In the genomic region with DNA sequence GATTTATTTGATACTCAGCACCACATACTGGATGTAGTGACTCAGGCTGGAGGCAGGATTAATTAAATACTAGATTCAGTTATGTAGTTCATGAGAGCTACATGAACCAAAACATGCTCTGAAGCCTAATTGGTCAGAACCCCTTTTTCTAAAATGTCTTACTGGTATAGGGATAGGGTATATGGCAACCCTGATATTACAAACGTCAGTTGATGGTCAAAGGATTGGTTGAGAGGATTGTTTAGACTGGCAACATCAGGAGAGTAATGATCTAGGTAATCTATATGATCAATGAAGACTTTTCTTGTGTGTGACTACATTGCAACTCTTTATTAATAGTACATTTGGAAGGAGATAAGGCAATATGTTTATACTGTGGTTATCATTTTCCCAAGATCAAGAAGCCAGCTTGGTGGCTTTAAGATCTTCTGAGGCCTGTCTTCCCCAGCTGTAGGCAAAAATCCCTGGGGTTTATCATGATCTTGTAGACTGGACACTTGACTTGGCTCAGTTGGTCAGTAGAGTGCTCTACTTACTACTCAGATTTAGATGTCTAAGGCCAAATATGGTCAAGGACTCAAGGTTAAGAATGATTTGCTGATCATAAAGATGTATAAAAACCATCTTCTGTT, we compare ENCODE assay signal across 12 mouse cellular contexts. TPM values are rescaled to one million over a fixed set of nuclear protein-coding genes. Genes with fewer than 3 reads are reported as not detected.
DNase-seq lines count a peak whose midpoint lies in the region; ATAC-seq and TF ChIP-seq lines count a peak whose summit lies in the region.
"Had no signal": no experiment of that assay in that cellular context is flagged by ENCODE, and none has a peak within 500 bp of the region (broad histone marks: within the 10 kb centered on the region; RNA-seq: fewer than 3 reads in every experiment).

No protein-coding gene starts in this region.

- no peak overlapping the region for H3K4me3 ChIP-seq in hindbrain, embryonic 12.5 days
- no peak overlapping the region for H3K4me3 ChIP-seq in hindbrain, postnatal 0 days (ENCODE audit: low read length)
- H3K4me3 ChIP-seq in CH12.LX (replicated peaks in 1 of 3; ENCODE audit: low read depth in 2 of 3, low read length in 2 of 3, poor library complexity in 1 of 3): no peak overlapping the region
- no peak overlapping the region for H3K4me3 ChIP-seq in forebrain, embryonic 15.5 days
- H3K4me3 ChIP-seq in midbrain, embryonic 13.5 days (replicated peaks): 0 out of 2 replicates have a peak overlapping the region, but pooled peaks have one; percentile 1

- 64% methylated on average over 1 of the region's 1 CpGs for WGBS in hindbrain, embryonic 12.5 days
- 79% methylated on average over 1 of the region's 1 CpGs for WGBS in hindbrain, postnatal 0 days
- WGBS in forebrain, embryonic 15.5 days: 65% methylated on average over 1 of the region's 1 CpGs
- 76% methylated on average over 1 of the region's 1 CpGs for WGBS in midbrain, embryonic 13.5 days

- no peak; the same call in 1 of the 2 replicates for TF ChIP-seq POLR2A in CH12.LX (IDR thresholded peaks at IDR 0.05; ENCODE audit: low read depth, low read length)

- no peak for DNase-seq in hindbrain, postnatal 0 days (ENCODE audit: low spot score)
- DNase-seq in CH12.LX (ENCODE audit: extremely low read depth): no peak
- DNase-seq in spleen, postnatal 14 days (ENCODE audit: low spot score in 2 of 2): no peak
- no peak for DNase-seq in T-cell, adult 2 months (ENCODE audit: low spot score)
- DNase-seq: right cerebral cortex, postnatal 4 days; thymus, adult 18-20 months had no signal

- TF ChIP-seq RAD21 in CH12.LX (IDR thresholded peaks at IDR 0.05; ENCODE audit: low read depth, low read length): no peak

- TF ChIP-seq CTCF in hindbrain, postnatal 0 days (IDR thresholded peaks at IDR 0.05; ENCODE audit: low read depth): no peak
- TF ChIP-seq CTCF in CH12.LX (conservative IDR thresholded peaks at IDR 0.05 in 1 of 2, IDR thresholded peaks at IDR 0.05 in 1 of 2; ENCODE audit: low read depth in 2 of 2, low read length in 2 of 2): no peak

- H3K27me3 ChIP-seq in hindbrain, embryonic 12.5 days: no peaks in the 10 kb centered on the region
- no peaks in the 10 kb centered on the region for H3K27me3 ChIP-seq in hindbrain, postnatal 0 days (ENCODE audit: insufficient read depth, low read length)
- no peaks in the 10 kb centered on the region for H3K27me3 ChIP-seq in CH12.LX (replicated peaks)
- H3K27me3 ChIP-seq in forebrain, embryonic 15.5 days: no peaks in the 10 kb centered on the region
- H3K27me3 ChIP-seq in midbrain, embryonic 13.5 days: no peaks in the 10 kb centered on the region
- H3K27me3 ChIP-seq: embryonic facial prominence, embryonic 15.5 days had no signal

- H3K9me3 ChIP-seq in hindbrain, embryonic 12.5 days (replicated peaks): no peaks in the 10 kb centered on the region
- no peaks in the 10 kb centered on the region for H3K9me3 ChIP-seq in hindbrain, postnatal 0 days (ENCODE audit: low read length)
- no peaks in the 10 kb centered on the region for H3K9me3 ChIP-seq in CH12.LX (replicated peaks; ENCODE audit: low read length)
- no peaks in the 10 kb centered on the region for H3K9me3 ChIP-seq in forebrain, embryonic 15.5 days
- H3K9me3 ChIP-seq in midbrain, embryonic 13.5 days: no peaks in the 10 kb centered on the region
- H3K9me3 ChIP-seq: embryonic facial prominence, embryonic 15.5 days had no signal

- peaks cover 61% of the 10 kb centered on the region for H3K79me2 ChIP-seq in CH12.LX (replicated peaks; ENCODE audit: control insufficient read depth, extremely low read depth, insufficient read depth, poor library complexity, severe bottlenecking)

- no peak for ATAC-seq in hindbrain, embryonic 12.5 days (ENCODE audit: low FRiP score)
- ATAC-seq in hindbrain, postnatal 0 days: no peak
- no peak for ATAC-seq in forebrain, embryonic 15.5 days (replicated peaks)
- ATAC-seq in midbrain, embryonic 13.5 days: no peak
- no peak for ATAC-seq in CD4-positive, CD25-positive, alpha-beta regulatory T cell, adult 4 months
- ATAC-seq: lung, postnatal 0 days had no signal

- dilution Hi-C loops in CH12.LX (cut with MboI; ENCODE audit: extremely low pct_ligation_motif_present, extremely low pct_unique_long_range_greater_than_20kb, low sequenced_read_pairs): no loop called here

- H3K27ac ChIP-seq in hindbrain, embryonic 12.5 days: no peak overlapping the region
- no peak overlapping the region for H3K27ac ChIP-seq in hindbrain, postnatal 0 days
- no peak overlapping the region for H3K27ac ChIP-seq in CH12.LX (ENCODE audit: insufficient read depth, low read depth)
- no peak overlapping the region for H3K27ac ChIP-seq in forebrain, embryonic 15.5 days (replicated peaks)
- no peak overlapping the region for H3K27ac ChIP-seq in midbrain, embryonic 13.5 days
- H3K27ac ChIP-seq: embryonic facial prominence, embryonic 15.5 days had no signal

- peak overlapping the region; percentile 68 for H3K4me2 ChIP-seq in hindbrain, embryonic 12.5 days (replicated peaks)
- no peak overlapping the region for H3K4me2 ChIP-seq in hindbrain, postnatal 0 days (ENCODE audit: low read depth, low read length)
- peak overlapping the region; percentile 95; the same call in 1 of the 2 replicates for H3K4me2 ChIP-seq in CH12.LX (ENCODE audit: insufficient read depth, low read depth, poor library complexity, severe bottlenecking)
- H3K4me2 ChIP-seq in forebrain, embryonic 15.5 days (replicated peaks): 0 out of 2 replicates have a peak overlapping the region, but pooled peaks have one; percentile 8
- H3K4me2 ChIP-seq in midbrain, embryonic 13.5 days (replicated peaks): peak overlapping the region; percentile 67

- TF ChIP-seq EP300 in CH12.LX (IDR thresholded peaks at IDR 0.05; ENCODE audit: low read length): no peak

- in situ Hi-C loops in CH12.LX (cut with MboI; ENCODE audit: low pct_ligation_motif_present, low pct_unique_long_range_greater_than_20kb, low sequenced_read_pairs): loop anchor here (25.0 kb wide), 1 partner anchor 335 kb away; the partner anchor contains the start of genes AI182371 and Cntrl

- peaks cover 47% of the 10 kb centered on the region for H3K4me1 ChIP-seq in hindbrain, embryonic 12.5 days
- H3K4me1 ChIP-seq in hindbrain, postnatal 0 days (ENCODE audit: insufficient read depth, low read length): peaks cover 26% of the 10 kb centered on the region
- H3K4me1 ChIP-seq in CH12.LX (ENCODE audit: control insufficient read depth in 1 of 2, insufficient read depth in 2 of 2): peaks cover 0 to 50% of the 10 kb centered on the region in 2 experiments; a peak in 2 of 4 replicates
- peaks cover 53% of the 10 kb centered on the region for H3K4me1 ChIP-seq in forebrain, embryonic 15.5 days
- peaks cover 60% of the 10 kb centered on the region for H3K4me1 ChIP-seq in midbrain, embryonic 13.5 days (replicated peaks)

- peaks cover 67% of the 10 kb centered on the region for H3K36me3 ChIP-seq in hindbrain, embryonic 12.5 days
- peaks cover 36% of the 10 kb centered on the region for H3K36me3 ChIP-seq in hindbrain, postnatal 0 days (ENCODE audit: insufficient read depth, low read length)
- H3K36me3 ChIP-seq in CH12.LX (replicated peaks in 1 of 2; ENCODE audit: control insufficient read depth in 1 of 2, insufficient read depth in 1 of 2, low read length in 1 of 2): peaks cover 63 to 89% of the 10 kb centered on the region in 2 experiments
- peaks cover 80% of the 10 kb centered on the region for H3K36me3 ChIP-seq in forebrain, embryonic 15.5 days
- peaks cover 73% of the 10 kb centered on the region for H3K36me3 ChIP-seq in midbrain, embryonic 13.5 days

- no peak overlapping the region for H3K9ac ChIP-seq in hindbrain, embryonic 12.5 days
- no peak overlapping the region for H3K9ac ChIP-seq in hindbrain, postnatal 0 days (replicated peaks; ENCODE audit: low read length)
- H3K9ac ChIP-seq in CH12.LX (ENCODE audit: insufficient read depth, low read depth): peak overlapping the region; percentile 23; the same call in 1 of the 2 replicates
- H3K9ac ChIP-seq in forebrain, embryonic 15.5 days (replicated peaks): no peak overlapping the region
- H3K9ac ChIP-seq in midbrain, embryonic 13.5 days (replicated peaks): no peak overlapping the region
- H3K9ac ChIP-seq: embryonic facial prominence, embryonic 15.5 days had no signal

RNA-seq across cellular contexts. Expression of gene Hspa5, which starts 5.6 kb away (rescaled TPM):
- polyA plus RNA-seq in hindbrain, embryonic 12.5 days (2016; fragmentation: Nextera tagmentation; extraction: Ambion mirVana): 735 and 741 TPM in 2 replicates
- total RNA-seq in hindbrain, postnatal 0 days (2014; rRNA removed): 148 and 186 TPM in 2 replicates
- polyA plus RNA-seq in hindbrain, postnatal 0 days (2015; fragmentation: Nextera tagmentation; extraction: Ambion mirVana): 321 and 322 TPM in 2 replicates
- total RNA-seq in CH12.LX (2012; rRNA removed): 866 and 1,326 TPM in 2 replicates
- total RNA-seq in CH12.LX (2014; rRNA removed): 1,168 and 1,315 TPM in 2 replicates
- polyA plus RNA-seq in CH12.LX (2012; ENCODE audit: insufficient read length, low read depth): 791 and 827 TPM in 2 replicates
- 384 and 395 TPM in 2 replicates for polyA plus RNA-seq in forebrain, embryonic 15.5 days (2015; fragmentation: Nextera tagmentation; extraction: Ambion mirVana)
- polyA plus RNA-seq in midbrain, embryonic 13.5 days (2015; fragmentation: Nextera tagmentation; extraction: Ambion mirVana): 464 and 489 TPM in 2 replicates
- 100 to 1,000 TPM; 536 to 586 TPM for polyA plus RNA-seq in CD4-positive, CD25-positive, alpha-beta regulatory T cell, adult 4 months (2017; shearing (Covaris generic))

RNA-seq across cellular contexts. Expression of gene Gapvd1, which starts 22.3 kb away (rescaled TPM):
- 115 and 126 TPM in 2 replicates for polyA plus RNA-seq in hindbrain, embryonic 12.5 days (2016; fragmentation: Nextera tagmentation; extraction: Ambion mirVana)
- total RNA-seq in hindbrain, postnatal 0 days (2014; rRNA removed): 71.2 and 74.0 TPM in 2 replicates
- polyA plus RNA-seq in hindbrain, postnatal 0 days (2015; fragmentation: Nextera tagmentation; extraction: Ambion mirVana): 79.8 and 80.8 TPM in 2 replicates
- total RNA-seq in CH12.LX (2012; rRNA removed): 47.0 and 54.6 TPM in 2 replicates
- total RNA-seq in CH12.LX (2014; rRNA removed): 45.1 and 50.5 TPM in 2 replicates
- polyA plus RNA-seq in CH12.LX (2012; ENCODE audit: insufficient read length, low read depth): 63.1 and 71.3 TPM in 2 replicates
- polyA plus RNA-seq in forebrain, embryonic 15.5 days (2015; fragmentation: Nextera tagmentation; extraction: Ambion mirVana): 122 and 134 TPM in 2 replicates
- 123 and 126 TPM in 2 replicates for polyA plus RNA-seq in midbrain, embryonic 13.5 days (2015; fragmentation: Nextera tagmentation; extraction: Ambion mirVana)
- 10 to 100 TPM; 53.4 to 55.7 TPM for polyA plus RNA-seq in CD4-positive, CD25-positive, alpha-beta regulatory T cell, adult 4 months (2017; shearing (Covaris generic))

RNA-seq across cellular contexts. Expression of gene Rabepk, which starts 22.4 kb away (rescaled TPM):
- polyA plus RNA-seq in hindbrain, embryonic 12.5 days (2016; fragmentation: Nextera tagmentation; extraction: Ambion mirVana): 24.8 and 27.4 TPM in 2 replicates
- total RNA-seq in hindbrain, postnatal 0 days (2014; rRNA removed): 15.8 and 19.0 TPM in 2 replicates
- 28.2 and 28.8 TPM in 2 replicates for polyA plus RNA-seq in hindbrain, postnatal 0 days (2015; fragmentation: Nextera tagmentation; extraction: Ambion mirVana)
- total RNA-seq in CH12.LX (2012; rRNA removed): 80.4 and 88.4 TPM in 2 replicates
- total RNA-seq in CH12.LX (2014; rRNA removed): 61.2 and 68.8 TPM in 2 replicates
- 62.1 and 64.1 TPM in 2 replicates for polyA plus RNA-seq in CH12.LX (2012; ENCODE audit: insufficient read length, low read depth)
- polyA plus RNA-seq in forebrain, embryonic 15.5 days (2015; fragmentation: Nextera tagmentation; extraction: Ambion mirVana): 25.5 and 30.8 TPM in 2 replicates
- 21.8 and 22.7 TPM in 2 replicates for polyA plus RNA-seq in midbrain, embryonic 13.5 days (2015; fragmentation: Nextera tagmentation; extraction: Ambion mirVana)
- 10 to 100 TPM; 49.8 to 60.5 TPM for polyA plus RNA-seq in CD4-positive, CD25-positive, alpha-beta regulatory T cell, adult 4 months (2017; shearing (Covaris generic))

RNA-seq across cellular contexts. Expression of gene Fbxw2, which starts 48.8 kb away (rescaled TPM):
- polyA plus RNA-seq in hindbrain, embryonic 12.5 days (2016; fragmentation: Nextera tagmentation; extraction: Ambion mirVana): 76.8 and 81.8 TPM in 2 replicates
- 94.9 and 112 TPM in 2 replicates for total RNA-seq in hindbrain, postnatal 0 days (2014; rRNA removed)
- polyA plus RNA-seq in hindbrain, postnatal 0 days (2015; fragmentation: Nextera tagmentation; extraction: Ambion mirVana): 111 and 118 TPM in 2 replicates
- 36.7 and 42.9 TPM in 2 replicates for total RNA-seq in CH12.LX (2012; rRNA removed)
- total RNA-seq in CH12.LX (2014; rRNA removed): 67.8 and 76.4 TPM in 2 replicates
- polyA plus RNA-seq in CH12.LX (2012; ENCODE audit: insufficient read length, low read depth): 61.2 and 62.4 TPM in 2 replicates
- 111 and 113 TPM in 2 replicates for polyA plus RNA-seq in forebrain, embryonic 15.5 days (2015; fragmentation: Nextera tagmentation; extraction: Ambion mirVana)
- polyA plus RNA-seq in midbrain, embryonic 13.5 days (2015; fragmentation: Nextera tagmentation; extraction: Ambion mirVana): 80.4 and 88.8 TPM in 2 replicates
- 10 to 100 TPM; 72.6 to 91.8 TPM for polyA plus RNA-seq in CD4-positive, CD25-positive, alpha-beta regulatory T cell, adult 4 months (2017; shearing (Covaris generic))

RNA-seq across cellular contexts. Expression of gene Gm34653, which starts 55.5 kb away (rescaled TPM):
- not detected in 2 replicates for polyA plus RNA-seq in hindbrain, embryonic 12.5 days (2016; fragmentation: Nextera tagmentation; extraction: Ambion mirVana)
- total RNA-seq in hindbrain, postnatal 0 days (2014; rRNA removed): 0.16 TPM in 1 of 2 replicates, not detected in the other
- 0.09 TPM in 1 of 2 replicates, not detected in the other for polyA plus RNA-seq in hindbrain, postnatal 0 days (2015; fragmentation: Nextera tagmentation; extraction: Ambion mirVana)
- not detected in 2 replicates for total RNA-seq in CH12.LX (2012; rRNA removed)
- not detected in 2 replicates for total RNA-seq in CH12.LX (2014; rRNA removed)
- polyA plus RNA-seq in CH12.LX (2012; ENCODE audit: insufficient read length, low read depth): not detected in 2 replicates
- not detected in 2 replicates for polyA plus RNA-seq in forebrain, embryonic 15.5 days (2015; fragmentation: Nextera tagmentation; extraction: Ambion mirVana)
- polyA plus RNA-seq in midbrain, embryonic 13.5 days (2015; fragmentation: Nextera tagmentation; extraction: Ambion mirVana): 0.19 TPM in 1 of 2 replicates, not detected in the other
- not detected for polyA plus RNA-seq in CD4-positive, CD25-positive, alpha-beta regulatory T cell, adult 4 months (2017; shearing (Covaris generic))
- polyA plus RNA-seq: lung, postnatal 0 days had no signal
